Mouse (Mus musculus): ENCODE measurements around the gene Hoxa5.

DNA sequence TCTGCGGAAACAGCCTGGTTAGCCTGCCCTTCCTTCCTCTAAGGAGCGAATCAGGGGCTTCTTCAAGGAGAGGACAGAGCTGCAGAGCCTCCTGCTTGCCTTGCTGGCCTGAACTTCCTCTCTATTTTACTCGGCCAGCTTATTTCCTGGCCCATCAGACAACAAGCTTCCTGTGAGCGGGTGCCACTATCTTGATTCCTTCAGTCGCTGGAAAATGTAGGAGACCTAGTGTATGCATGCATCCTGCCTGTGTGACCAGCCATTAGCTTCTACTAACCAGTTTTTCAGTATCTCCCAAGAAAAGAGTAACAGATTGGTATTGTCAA, 33.5 kb downstream of the Hoxa5 start:
- TF ChIP-seq POLR2A (IDR thresholded peaks at IDR 0.05; ENCODE audit: low read depth, low read length) (no peak), CTCF (conservative IDR thresholded peaks at IDR 0.05 in 1 of 2, IDR thresholded peaks at IDR 0.05 in 1 of 2; ENCODE audit: low read depth in 2 of 2, low read length in 2 of 2) (no peak), EP300 (IDR thresholded peaks at IDR 0.05; ENCODE audit: low read length) (no peak), ZC3H11A (IDR thresholded peaks at IDR 0.05; ENCODE audit: low read depth, low read length) (no peak), ZKSCAN1 (IDR thresholded peaks at IDR 0.05; ENCODE audit: borderline replicate concordance, low read depth, low read length) (no peak)
